Mouse (Mus musculus) granulocyte monocyte progenitor cell, adult 5-6 weeks (primary cell): ENCODE data around the gene Klf7. TPM values are rescaled to one million over a fixed set of nuclear protein-coding genes. Genes with fewer than 3 reads are reported as not detected.

Source experiments
- ATAC-seq: replicated peaks from 2 replicates; pipeline ENCODE4 v1.8.0; 2016; ENCODE audit warnings: mild to moderate bottlenecking, moderate TSS enrichment, inconsistent platforms; ENCODE audit not compliant: poor library complexity, severe bottlenecking
- total RNA-seq, 2 experiments: library from RNA; stranded (forward) in 1 of 2; stranded (reverse) in 1 of 2; fragments of 200-712, 200-1000 nt in 1 of 2; fragments of >200 nt in 1 of 2; fragmentation: Nextera tagmentation in 1 of 2; gene quantifications; 2 replicates each; pipeline ENCODE4 v1.2.3; 2014 to 2017

The Klf7 gene
- total RNA-seq, 2 experiments from 2014 or later: 6.3 to 8.5 TPM

DNA sequence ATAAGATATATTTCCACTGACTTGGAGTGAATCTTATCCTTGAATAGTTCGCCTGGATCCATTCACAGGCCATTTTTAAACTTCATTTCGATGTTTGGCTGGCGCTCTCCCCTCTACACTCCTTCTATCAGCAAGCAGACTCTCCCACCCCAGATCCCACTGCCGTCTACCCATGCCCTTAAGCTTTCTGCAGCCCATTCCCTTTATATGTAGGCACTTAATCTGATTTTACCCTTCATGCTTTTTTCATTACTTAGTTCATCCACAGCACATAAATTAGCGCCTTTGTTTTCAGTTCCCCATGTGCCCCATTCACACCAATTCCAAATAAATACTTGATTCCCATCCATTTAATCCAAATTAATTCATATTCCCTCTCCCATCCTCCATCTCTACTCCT lies 48.0 kb downstream of the Klf7 start:
- ATAC-seq: no peak

DNA sequence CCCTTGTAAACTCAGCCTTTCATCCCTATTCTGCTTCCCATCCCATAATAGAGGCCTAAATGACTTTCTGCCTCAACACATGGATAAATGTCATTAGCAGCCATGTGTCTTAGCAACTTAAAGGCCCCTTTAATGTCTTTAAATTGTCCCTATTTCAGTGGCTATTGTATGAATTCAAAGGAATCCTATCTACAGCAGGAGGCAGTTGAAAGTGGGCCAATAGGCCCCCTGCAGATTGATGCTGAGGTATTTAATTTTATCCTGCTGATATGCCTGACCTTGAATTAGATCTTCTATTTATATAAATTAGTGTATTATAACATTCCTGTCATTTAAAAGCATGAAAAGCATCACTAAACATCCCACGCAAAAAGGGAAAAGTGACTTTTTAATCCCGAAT lies 51.1 kb downstream of the Klf7 start:
- ATAC-seq: no peak

- ATAC-seq: no peak
Measured at GRCm38 (mm10) chr1:64066320-64067254, 55.5 kb downstream of the Klf7 start.

- ATAC-seq: no peak
Measured at GRCm38 (mm10) chr1:64061488-64061887, 60.6 kb downstream of the Klf7 start.

DNA sequence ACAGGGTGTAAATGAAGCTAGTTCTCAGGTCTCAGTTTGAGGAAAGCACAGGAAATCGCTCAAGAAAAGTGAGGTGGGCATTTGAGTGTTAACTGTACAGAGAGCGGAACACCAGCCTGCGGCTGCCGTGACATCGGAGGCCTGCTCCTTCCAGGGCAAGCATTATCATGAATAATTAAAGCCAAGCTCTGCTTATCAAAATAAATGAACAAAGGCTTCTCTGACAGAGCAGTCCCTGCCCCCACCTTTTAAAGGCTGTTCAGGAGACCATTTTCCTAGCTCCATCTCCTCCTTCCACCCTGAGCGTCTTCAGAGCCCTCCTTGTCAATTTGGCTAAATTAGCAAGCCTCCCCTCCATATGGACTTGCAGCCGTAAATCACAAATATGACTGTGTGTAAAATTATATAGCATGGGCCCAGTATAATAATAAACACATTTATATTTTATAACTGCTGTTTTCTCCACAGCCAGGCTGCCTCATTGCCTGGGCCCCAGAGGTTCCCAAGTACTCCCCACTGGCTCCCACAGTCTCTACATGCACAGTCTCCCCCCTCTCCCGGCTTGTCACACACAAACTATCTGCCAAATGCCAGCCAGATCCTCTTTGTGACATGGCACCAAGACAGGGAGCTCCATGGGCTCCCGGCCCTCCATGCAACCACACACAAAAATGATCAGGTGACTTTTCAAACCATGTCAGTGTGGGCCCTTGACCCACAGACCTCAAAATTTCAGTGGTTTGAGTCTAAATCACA lies 61.2 kb downstream of the Klf7 start:
- no peak for ATAC-seq

DNA sequence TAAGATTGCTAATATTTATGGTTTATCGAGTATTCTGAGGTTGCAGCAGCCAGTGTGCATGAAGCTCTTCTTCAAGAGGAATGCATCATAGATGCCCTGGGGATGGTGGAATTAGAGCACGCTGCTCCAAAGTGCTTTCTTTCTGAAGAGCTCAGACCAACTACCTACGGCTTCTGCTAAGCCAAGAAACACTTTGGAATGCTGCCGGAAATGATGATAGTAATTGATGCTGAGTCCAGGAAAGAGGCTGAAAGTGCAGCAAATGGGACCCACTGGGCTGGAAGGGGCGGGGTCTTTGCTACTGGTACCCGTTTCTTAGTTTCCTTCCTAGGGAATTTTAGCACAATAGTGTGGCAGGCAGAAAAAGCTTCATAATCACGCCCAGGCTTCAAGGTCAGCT lies 62.0 kb downstream of the Klf7 start:
- no peak for ATAC-seq

DNA sequence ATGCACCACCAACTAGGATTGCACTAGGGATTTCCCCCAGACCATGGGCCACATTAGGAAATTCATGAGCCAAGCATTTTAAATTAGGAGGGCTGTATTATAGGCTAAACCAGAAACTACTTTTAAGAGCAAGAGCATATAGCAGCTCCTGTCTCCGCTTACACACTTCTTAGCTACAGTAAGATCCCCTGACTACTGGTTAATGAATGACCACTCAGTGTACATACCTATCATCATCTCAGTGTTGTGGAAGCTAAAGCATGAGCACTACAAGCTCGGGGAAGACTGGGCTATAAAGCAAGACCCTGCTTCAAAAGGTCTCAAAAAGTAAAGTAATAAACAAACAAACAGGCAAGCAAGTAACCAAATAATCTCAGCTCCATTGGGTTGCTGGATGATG lies 65.5 kb downstream of the Klf7 start:
- ATAC-seq: no peak

DNA sequence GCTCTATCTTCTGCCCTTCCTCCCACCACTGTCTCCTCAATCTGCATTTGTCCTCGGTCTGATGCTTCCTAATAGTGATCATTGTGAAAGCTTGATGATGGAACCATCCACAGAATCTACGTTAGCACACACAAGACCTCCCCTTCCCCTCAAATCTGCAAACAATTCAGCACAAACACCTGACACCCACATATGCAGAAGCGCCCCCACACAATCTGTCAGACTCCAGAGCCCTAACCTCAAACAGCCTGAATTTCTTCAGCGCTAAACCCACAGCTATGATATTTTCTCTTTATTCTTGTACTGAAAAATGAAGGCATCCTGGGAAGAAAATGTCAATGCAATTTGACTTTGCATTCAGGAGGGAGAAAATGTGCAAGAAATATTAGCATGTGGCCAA lies 66.1 kb downstream of the Klf7 start:
- no peak for ATAC-seq

DNA sequence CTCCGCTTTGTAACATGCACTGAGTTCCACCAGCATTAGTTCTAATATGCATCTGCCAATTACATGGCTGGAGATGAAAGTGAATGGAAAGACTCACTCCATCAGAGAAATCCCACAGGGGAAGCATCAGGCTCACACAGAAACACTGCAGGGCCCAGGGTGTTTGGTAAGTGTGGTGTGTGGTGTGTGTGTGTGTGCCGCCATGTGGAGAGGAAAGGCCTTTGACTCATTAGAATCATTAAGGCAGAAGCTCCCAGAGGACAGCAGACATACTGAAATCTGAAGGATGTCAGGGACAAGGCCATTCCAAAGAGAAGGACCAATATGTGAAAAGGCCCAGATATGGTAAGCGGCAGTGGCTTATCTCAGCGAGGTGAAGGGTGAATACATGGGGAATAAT lies 66.9 kb downstream of the Klf7 start:
- ATAC-seq: no peak

DNA sequence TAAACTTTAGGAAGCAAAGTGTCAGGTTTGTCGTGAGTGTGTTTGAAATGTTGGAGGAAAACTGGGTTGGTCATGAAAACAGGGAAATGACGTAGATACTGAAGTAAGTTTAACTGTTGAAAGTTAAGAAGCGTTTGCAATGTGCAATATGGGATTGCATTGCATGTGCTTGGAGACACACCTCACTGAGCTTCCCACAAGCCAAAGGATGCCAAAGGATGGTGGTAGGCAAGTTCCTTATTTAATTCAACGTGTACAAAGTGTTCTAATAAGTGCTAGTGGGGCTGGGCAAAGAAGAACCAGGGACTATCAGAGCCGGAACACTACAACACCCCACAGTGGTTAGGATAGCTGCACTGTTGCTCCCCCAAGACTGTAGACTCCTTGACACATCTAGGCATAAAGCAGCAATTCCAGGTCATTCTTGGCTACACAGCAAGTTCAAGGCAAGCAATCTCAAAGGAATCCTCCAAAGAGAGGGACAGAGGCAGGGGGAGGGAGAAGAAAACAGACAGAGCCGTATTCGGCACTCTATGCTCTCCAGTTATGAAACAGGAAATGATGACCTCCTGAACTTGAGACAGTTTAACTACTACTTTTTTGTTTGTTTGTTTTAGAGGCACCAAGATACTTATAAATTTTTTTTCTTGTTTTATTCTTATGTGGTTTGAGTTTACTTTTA lies 69.9 kb downstream of the Klf7 start:
- ATAC-seq: peak; percentile 95

DNA sequence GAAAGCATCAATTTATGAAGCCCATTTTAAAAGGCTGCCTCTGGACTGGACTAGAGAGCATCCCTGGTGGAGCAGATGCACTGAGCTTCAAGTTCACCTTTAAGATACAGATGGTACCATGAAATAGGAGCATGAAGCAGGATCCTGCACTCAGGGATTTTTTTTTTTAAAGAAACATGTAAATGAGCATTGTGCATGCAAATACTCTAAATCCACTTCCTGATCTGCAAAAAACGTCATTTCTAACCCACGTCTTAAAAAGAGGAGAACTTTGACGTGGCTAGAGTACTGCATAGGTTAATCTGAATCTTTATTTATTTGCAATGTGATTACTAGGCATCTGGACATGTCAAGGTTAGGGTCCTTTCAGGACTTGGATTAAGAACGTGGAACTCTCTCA lies 73.5 kb downstream of the Klf7 start:
- ATAC-seq: no peak

GRCm38 (mm10) chr1:64046802-64047156 lies 75.3 kb downstream of the Klf7 start:
- ATAC-seq: no peak

DNA sequence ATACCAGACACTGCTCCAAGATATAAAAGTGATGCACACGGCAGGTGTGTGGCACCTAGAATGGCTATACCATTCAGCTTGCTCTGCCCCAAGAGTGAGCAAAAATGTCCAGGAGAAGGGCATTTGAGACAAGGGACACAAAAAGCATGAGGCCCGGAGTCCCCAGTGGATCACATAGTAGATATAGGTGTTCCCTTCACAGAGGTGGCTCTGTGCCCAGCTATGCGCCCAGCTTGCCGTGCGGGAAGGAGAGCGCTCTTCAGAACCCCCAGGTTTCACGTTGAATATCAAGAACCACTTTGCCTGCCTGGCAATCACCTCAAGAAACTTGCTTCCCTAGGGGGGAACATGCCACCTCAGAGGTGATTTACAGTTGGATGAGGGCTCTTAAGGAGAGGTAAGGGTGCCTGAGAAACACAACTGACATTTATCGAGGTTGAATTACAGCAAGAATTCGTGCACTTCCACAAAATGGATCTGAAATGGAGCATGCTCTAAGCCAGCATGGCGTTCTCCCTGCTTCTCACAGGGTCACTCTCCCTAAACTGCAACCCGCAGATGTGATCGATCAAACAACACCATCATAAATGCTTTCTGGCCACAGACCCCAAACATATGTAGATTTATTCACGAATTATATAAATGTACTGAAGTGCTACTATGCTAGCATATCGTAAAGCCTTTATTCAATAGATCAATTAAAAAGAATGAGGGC lies 75.8 kb downstream of the Klf7 start:
- ATAC-seq: no peak

- ATAC-seq: no peak
Measured at GRCm38 (mm10) chr1:64044577-64044976, 77.5 kb downstream of the Klf7 start.

DNA sequence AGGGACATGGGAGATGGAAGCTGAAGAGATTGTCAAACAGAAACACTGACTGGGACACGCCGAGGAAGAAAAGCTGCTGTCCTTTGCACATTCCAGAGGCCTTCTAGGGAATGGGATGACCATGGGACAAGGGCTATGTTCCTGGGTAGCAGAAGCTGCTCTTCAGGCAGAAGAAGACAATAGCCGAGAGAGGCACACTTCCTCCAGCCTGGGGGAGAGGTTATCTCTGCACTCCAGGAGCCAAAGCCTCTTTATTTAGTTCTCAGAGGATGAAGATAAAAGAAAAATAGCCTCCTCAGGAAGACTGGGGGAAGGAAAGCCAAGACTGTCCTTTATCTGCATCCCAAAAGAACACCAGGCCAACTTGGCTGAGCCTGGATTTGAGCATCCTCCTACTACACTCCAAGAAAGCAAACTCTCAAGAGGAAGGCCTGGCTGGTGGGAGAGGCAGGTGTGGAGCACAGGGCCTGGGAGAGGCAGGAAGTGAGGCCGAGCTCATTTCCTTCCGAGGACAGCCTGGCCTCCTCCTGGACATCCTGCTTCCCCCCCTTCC lies 81.2 kb downstream of the Klf7 start:
- ATAC-seq: no peak

DNA sequence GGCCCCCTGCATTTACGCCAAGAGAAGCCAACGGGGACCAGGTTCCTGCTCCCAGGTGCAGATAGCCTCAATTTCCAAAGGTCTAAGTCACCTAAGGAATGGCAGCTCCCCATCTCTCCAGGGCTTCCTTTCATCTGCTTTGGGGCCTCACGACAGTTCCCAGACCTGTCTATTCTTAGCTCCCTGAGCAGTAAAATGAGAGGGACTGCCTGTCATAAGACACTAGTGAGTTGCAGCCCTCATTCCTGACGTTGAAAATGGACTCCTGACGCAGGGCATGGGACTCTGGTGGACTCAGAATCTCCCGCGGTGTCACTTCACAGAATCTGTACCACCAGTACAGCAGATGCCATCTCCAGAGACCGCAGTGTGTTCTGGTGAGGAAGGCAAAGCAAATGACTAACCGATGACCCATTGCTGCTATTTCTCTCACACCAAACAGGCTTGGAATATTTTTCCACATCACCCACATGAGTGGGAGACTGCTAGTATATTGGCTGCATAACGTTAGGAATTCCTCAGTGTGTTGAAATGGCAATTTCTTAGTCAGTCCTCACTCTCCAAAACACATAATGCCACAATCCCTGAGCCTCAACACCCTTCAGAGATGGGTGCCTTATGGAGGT lies 81.9 kb downstream of the Klf7 start:
- no peak for ATAC-seq

GRCm38 (mm10) chr1:64038343-64038742 lies 83.7 kb downstream of the Klf7 start:
- ATAC-seq: no peak

DNA sequence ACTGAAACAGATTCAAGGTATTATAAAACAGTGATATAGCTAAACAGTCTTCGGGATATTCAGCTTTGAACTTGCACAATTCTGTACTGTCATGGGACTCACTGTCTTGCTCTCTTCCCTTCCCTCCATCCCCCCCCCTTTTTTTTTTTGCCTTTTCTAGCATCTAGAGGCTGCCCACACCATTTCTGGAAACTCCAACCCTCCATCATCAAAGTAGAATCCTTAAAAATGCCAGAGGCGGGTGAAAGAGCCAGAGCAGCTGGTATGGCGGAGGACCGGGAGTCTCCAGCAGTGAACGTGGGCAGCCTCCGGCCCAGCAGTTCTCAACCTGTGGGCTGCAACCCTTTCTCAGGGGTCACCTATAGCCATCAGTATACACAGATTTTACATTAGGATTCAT lies 84.3 kb downstream of the Klf7 start:
- ATAC-seq: no peak

- no peak for ATAC-seq
Measured at GRCm38 (mm10) chr1:64036881-64037452, 85.1 kb downstream of the Klf7 start.
